9 mouse cellular contexts compared by ENCODE assay signal in genomic region chr6:51489787-51490186, GRCm38 (mm10). TPM values are rescaled to one million over a fixed set of nuclear protein-coding genes. Genes with fewer than 3 reads are reported as not detected.
A peak's percentile ranks its signal among the peaks of the same experiment; 100 is the strongest.
DNase-seq lines count a peak whose midpoint lies in the region; ATAC-seq and TF ChIP-seq lines count a peak whose summit lies in the region.
"Had no signal": no experiment of that assay in that cellular context is flagged by ENCODE, and none has a peak within 500 bp of the region (broad histone marks: within the 10 kb centered on the region; RNA-seq: fewer than 3 reads in every experiment).

No protein-coding gene starts in this region.

- H3K27ac ChIP-seq in layer of hippocampus, adult 2 months, result no peak overlapping the region

- no peak overlapping the region for H3K4me3 ChIP-seq in layer of hippocampus, adult 2 months
- H3K4me3 ChIP-seq: megakaryocyte, embryonic 14.5 days had no signal

- no peak for TF ChIP-seq CTCF in layer of hippocampus, adult 2 months (conservative IDR thresholded peaks at IDR 0.05)

- ATAC-seq in cerebellum, adult (ENCODE audit: insufficient number of reproducible peaks, low FRiP score, low TSS enrichment), result peak; percentile 98

- no peak for DNase-seq in cerebellum, postnatal 4 days (ENCODE audit: low spot score in 2 of 2)
- DNase-seq in cerebellum, adult 11-12 months, result peak; percentile 79
- DNase-seq in heart, adult 18-20 months, result peak; percentile 54 to 83
- DNase-seq in kidney, postnatal 36 days, result peak; percentile 75 to 87
- DNase-seq in right cerebral cortex, adult 18-20 months, result no peak
- DNase-seq in right cerebral cortex, postnatal 25 days, result no peak
- no peak for DNase-seq in layer of hippocampus, adult 2 months (ENCODE audit: low spot score in 2 of 2)

RNA-seq across cellular contexts. Expression of gene Cbx3, which starts 19.6 kb away (rescaled TPM):
- total RNA-seq in heart, adult 18-20 months (2021), result 10 to 100 TPM; 61.9 to 63.4 TPM
- total RNA-seq in layer of hippocampus, adult 2 months (2021), result 100 to 1,000 TPM; 139 to 149 TPM

RNA-seq across cellular contexts. Expression of gene Hnrnpa2b1, which starts 20.1 kb away (rescaled TPM):
- 100 to 1,000 TPM; 437 to 447 TPM for total RNA-seq in heart, adult 18-20 months (2021)
- total RNA-seq in layer of hippocampus, adult 2 months (2021), result 100 to 1,000 TPM; 499 to 537 TPM

RNA-seq across cellular contexts. Expression of gene Snx10, which starts 33.9 kb away (rescaled TPM):
- total RNA-seq in heart, adult 18-20 months (2021), result 10 to 100 TPM; 13.9 to 15.9 TPM
- total RNA-seq in layer of hippocampus, adult 2 months (2021), result 100 to 1,000 TPM in 1 of 2 experiments, 10 to 100 TPM in 1; 98.0 to 103 TPM

RNA-seq across cellular contexts. Expression of gene Nfe2l3, which starts 57.3 kb away (rescaled TPM):
- under 1 TPM in 1 of 2 experiments, not detected in 1; 0.18 TPM for total RNA-seq in heart, adult 18-20 months (2021)
- total RNA-seq in layer of hippocampus, adult 2 months (2021), result 1 to 10 TPM; 2.8 to 3.0 TPM

Comparison
In these comparisons a context has a peak if more than half of its experiments do, and no peak if none do; other contexts are left out.
1. DNase-seq: peak in cerebellum, adult 11-12 months (single experiment), heart, adult 18-20 months (2 of 2) and kidney, postnatal 36 days (2 of 2); none in cerebellum, postnatal 4 days (0 of 2), right cerebral cortex, adult 18-20 months (single experiment), right cerebral cortex, postnatal 25 days (single experiment) and layer of hippocampus, adult 2 months (0 of 2).
2. RNA of gene Snx10, which starts 33.9 kb away (total RNA-seq): 98.0 to 103 TPM in layer of hippocampus, adult 2 months; 13.9 to 15.9 TPM in heart, adult 18-20 months; every median in the first group is over 4 times any median in the second.